Mouse (Mus musculus): Measurements from ENCODE around the gene Pdxk.

Pdxk gene

DNA sequence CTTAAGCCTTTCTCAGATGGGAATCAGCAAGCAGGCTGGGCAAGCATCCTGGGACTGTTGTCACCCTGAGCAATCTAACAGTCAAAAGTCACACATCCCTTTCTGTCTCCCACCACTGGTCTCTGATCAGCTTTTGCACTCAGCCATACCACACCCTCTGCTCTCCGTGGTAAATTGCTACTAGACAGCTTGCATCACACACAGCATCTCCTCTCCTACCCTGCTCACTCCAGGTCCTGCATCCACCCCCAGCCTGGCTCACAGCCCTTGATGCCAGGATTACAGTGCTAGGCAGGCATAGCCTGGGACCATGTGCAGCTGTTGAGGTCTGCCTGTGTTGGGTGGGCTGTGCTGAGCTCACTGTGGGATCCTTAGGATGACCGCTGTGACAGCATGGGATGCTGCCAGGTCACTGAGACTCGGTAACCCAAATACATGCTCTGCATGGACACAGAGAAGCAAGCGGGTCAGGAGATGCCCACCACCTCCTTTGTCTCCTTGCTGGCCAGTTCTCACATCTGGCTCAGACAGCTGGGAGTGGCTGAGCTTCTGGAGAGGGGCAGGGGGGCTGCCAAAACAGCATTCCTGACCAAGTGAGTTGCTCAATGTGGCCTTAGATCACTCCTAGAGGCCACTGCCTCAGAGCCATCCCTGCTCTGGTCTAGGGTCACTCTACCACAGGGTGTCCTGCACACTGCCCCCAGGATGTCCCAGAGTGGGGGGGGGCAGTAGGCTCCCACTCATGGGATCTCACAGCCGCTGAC lies 6.2 kb downstream of the Pdxk start:
- DNase-seq = peak; percentile 57

GRCm38 (mm10) chr10:78457495-78458347 lies 7.1 kb downstream of the Pdxk start:
- peak; percentile 78 for DNase-seq

GRCm38 (mm10) chr10:78456696-78457095 lies 8.1 kb downstream of the Pdxk start:
- no peak for DNase-seq

- no peak for DNase-seq
These were observed 12.1 kb downstream of the Pdxk start for GRCm38 (mm10) chr10:78452641-78453040.

- DNase-seq = no peak
These were observed 14.0 kb downstream of the Pdxk start for GRCm38 (mm10) chr10:78450761-78451160.

GRCm38 (mm10) chr10:78447396-78447795 lies 17.4 kb downstream of the Pdxk start:
- DNase-seq = no peak

DNA sequence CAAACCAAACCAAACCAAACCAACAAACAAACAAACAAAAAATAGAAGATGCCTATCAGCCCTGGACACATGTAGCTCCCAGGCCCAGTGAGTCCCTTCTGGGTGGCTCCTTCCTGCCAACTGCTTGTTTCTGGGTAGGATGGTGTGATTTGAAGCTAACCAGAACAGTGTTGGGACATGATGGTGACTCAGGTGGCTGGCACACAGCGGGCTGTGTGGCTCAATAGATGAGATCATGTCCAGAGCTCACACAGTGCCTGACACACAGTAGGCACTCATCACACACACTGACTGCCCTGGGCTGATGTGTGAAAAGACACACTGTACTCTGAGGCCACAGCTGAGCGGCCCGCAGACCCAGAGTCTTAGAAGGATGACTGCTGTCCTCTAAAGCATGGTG lies 18.6 kb downstream of the Pdxk start:
- DNase-seq = no peak

DNA sequence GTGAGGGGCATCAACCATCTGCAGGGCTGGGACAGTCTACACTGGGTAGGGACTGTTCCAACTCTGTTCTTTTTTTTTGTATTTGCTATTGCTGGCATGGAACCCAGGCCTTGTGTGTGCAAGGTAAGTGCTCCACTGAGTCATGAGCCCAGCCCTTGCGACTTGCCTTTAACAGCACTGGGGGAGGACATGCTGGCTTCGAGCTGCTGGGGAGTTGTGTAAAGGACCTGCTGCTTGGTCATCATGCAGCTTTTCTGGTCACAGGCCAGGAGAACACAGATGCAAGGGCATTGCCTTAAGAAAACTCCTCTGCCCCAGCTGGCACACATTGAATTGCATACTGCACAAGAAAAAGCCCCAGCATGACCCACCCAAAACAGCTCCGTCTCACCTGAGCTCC lies 22.5 kb downstream of the Pdxk start:
- DNase-seq = no peak

GRCm38 (mm10) chr10:78441606-78442005 lies 23.2 kb downstream of the Pdxk start:
- DNase-seq = no peak

DNA sequence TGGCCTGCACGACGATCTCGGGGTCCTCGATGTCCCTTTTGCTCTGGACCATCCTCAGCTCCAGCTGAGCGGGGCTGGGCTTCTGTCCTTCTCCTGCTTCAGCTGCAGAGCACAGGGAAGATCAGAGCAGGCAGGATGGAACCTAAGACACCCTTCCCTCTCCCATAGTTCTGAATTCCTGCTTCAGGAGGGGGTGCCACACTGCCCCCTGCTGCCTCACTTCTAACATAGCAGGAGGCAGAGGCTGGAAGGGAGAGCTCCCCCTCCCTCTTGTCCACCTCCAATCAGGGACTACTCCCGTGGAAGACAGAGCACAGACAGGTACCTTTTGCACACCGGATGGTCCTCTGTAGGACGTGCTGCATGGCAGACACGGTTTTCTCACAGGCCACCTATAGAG lies 24.0 kb downstream of the Pdxk start:
- no peak for DNase-seq

GRCm38 (mm10) chr10:78439990-78440389 lies 24.8 kb downstream of the Pdxk start:
- DNase-seq = peak; percentile 37

GRCm38 (mm10) chr10:78439550-78439949 lies 25.2 kb downstream of the Pdxk start:
- peak; percentile 36 for DNase-seq

DNA sequence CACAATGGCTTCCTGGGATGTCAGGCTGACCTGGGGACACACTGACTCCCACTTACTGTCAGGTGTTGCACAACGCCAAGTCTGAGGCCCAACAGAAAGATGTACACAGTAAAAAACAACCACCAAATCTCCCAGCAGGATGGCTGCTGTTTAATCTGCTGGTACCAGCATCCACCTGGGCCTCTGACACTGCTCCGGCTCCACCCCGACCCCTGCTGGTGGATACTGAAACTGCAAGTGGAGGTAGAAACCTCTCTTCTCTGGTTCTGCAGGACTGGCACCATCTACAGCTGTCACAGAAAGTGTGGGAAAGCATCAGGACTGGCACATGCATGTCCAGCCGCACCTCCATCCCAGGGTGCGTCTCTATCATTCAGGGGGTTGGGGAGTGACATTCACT lies 26.7 kb downstream of the Pdxk start:
- peak; percentile 77 for DNase-seq

- no peak for DNase-seq
These were observed 31.9 kb downstream of the Pdxk start for GRCm38 (mm10) chr10:78432853-78433252.

DNA sequence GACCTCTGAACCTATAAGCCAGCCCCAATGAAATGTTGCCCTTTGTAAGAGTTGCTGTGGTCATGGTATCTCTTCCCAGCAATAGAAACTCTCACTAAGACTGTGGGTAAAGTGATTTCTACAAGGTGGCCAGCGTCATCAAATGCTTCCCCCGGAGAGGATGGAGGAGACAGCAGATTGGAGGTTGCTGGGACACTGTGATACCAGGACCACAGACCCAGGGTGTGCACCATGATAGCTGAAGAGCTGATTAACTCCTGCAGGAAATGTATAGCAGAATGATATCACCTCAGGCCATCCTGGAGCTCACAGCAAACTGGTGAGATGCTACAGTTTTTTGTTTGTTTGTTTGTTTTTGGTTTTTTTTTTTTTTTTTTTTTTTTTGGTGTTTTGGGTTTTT lies 35.0 kb downstream of the Pdxk start:
- no peak for DNase-seq

DNA sequence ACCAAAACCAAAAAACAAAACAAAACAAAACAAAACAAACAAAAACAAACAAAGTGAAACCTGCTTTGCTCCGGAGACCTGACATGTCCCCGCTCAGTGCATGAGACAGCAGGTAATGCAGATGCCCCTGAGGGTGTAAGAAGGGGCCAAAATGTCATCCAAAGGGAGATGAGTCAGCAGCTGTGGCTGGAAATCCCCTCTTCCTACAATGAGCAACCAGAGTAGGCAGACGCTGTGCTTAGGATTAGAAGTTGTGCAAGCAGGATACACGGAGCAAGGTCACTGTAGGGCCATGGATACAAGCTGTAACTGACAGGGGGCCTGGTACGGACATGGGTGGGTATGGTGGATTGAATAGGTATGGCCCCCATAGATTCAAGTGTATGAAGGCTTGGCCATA lies 35.6 kb downstream of the Pdxk start:
- DNase-seq = no peak

DNA sequence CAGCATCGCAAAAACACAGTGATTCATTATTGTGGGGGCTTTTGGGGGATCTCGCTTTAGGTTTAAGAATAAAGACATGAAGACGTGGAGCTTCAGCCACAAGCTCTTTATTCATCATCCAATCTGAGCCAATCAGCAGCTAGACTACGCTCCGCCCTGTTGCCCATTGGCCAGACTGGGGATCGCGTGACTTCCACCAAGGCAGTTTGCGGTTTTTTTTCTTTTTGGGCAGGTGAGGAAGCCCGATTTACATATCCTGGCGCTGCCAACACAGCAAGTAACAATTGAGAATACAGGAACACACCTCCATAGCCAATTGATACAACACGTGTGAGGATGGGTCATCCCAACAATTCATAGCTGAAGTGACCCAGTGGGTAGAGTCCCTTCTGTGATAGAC lies 36.7 kb downstream of the Pdxk start:
- no peak for DNase-seq

- peak; percentile 72 for DNase-seq
These were observed 38.5 kb downstream of the Pdxk start for GRCm38 (mm10) chr10:78426117-78426735.

DNA sequence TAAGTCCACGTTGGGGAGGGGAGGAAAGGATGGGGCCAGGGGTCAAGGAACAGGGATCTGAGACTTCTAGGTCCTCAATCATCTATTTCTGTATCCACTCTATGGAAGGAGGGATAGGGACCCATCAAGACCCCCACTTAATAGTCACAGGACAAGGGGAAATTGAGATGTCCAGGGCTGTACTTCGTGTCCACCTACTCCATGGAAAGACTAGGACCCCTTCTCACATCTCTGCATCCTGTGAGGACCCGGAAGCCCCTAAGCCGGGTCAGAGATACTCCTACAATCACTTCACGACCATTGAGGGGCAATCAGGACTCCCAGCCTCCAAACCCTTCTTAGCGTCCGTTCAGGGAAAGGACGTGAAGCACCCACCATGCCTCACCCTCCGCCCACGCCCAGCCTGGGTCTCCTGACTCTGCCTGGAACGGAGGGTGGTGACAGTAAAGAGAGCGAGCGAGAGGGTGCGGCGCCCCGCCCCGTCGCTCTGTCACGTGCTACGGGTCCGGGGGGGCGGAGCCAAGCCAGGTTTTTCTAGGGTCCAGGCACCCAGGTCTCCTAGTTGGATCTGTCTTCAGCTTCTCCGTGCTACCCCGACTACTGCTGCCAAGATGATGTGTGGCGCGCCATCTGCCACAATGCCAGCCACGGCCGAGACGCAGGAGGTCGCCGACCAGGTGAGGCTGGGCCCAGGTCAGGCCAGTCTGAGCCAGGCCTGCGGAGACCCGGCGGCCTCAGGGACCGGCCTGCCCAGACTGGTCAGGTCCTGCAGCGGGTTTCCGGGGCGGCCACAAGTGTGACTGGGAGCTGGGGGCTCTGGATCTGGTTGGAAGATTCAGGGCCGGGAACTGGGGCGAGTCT lies 39.4 kb downstream of the Pdxk start, which contains the start of gene Cstb:
TSS of gene Cstb (plus strand) at position 489 of the 861 bp plus-strand sequence.
- peak; percentile 92 for DNase-seq

DNA sequence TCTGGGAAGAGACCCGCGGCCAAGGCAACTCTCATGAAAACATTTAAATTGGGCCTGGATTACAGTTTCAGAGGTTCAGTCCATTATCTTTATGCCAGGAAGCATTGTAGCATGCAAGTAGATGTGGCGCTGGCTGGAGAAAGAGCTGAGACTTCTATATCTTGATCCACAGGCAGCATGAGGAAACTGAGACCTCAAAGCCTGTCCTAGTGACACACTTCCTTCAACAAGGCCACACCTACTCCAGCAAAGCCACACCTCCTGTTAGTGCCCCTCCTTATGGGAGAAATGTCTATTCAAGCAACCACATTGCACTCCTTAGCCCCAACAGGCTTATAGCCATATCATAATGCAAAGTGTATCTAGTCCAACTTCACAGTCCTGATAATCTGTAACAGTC lies 42.2 kb downstream of the Pdxk start:
- DNase-seq = no peak

- no peak for DNase-seq
These were observed 43.8 kb downstream of the Pdxk start for GRCm38 (mm10) chr10:78420929-78421328.

DNA sequence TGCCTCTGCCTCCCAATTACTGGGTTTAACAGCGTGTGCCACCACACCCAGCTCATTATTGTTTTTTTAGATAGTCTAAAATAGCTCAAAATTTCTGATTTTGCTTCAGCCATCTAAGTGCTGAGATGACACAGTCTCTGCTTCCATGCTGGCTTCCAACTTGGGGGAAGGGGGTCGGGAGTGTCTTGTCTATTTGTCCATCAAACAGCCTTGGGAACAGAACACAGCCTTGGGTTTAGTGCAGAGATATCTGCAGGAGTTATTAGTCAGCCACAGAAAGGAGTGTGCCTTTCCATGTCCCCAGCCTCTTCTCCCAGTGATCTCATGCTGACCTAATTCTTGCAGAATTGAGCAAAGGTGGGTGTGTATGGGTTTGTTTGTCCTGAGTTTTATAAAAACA lies 46.0 kb downstream of the Pdxk start:
- no peak for DNase-seq

DNA sequence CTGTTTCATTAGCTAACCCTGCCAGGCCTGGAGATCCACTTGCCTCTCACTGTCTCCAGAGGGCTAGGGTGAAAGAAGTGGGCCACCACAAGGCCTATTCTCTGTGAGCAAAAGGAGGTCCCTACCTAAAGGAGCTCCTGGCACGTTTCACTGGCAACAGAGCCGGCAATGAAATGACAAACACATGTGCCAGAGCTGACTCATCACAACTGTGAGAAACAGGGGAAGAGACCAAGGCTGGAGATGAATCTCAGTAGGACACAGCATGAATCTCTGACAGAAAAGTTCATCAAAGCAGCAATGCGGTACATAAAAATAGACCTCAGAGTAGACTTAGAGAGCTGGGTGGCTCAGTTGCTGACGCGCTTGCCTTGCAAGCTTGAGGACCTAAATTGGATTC lies 46.9 kb downstream of the Pdxk start:
- DNase-seq = no peak

All from lung, postnatal 36 days (tissue).